Mouse (Mus musculus) hematopoietic stem cell, adult 5-6 weeks (primary cell): ENCODE results near the gene Mvb12b. TPM values are rescaled to one million over a fixed set of nuclear protein-coding genes. Genes with fewer than 3 reads are reported as not detected.
A peak's percentile ranks its signal among the peaks of the same experiment; 100 is the strongest.

Experiments used
- ATAC-seq, 2 experiments: fragments of 125-278 bp in 1 of 2; replicated peaks in 1 of 2; 2 replicates each; pipeline ENCODE4 v1.8.0; 2016 to 2017; ENCODE audit warnings: inconsistent platforms in 2 of 2, mild to moderate bottlenecking in 2 of 2, moderate number of reproducible peaks in 2 of 2, low read depth in 1 of 2, moderate TSS enrichment in 1 of 2; ENCODE audit not compliant: low FRiP score in 2 of 2, poor library complexity in 2 of 2, severe bottlenecking in 2 of 2, insufficient read depth in 1 of 2, low TSS enrichment in 1 of 2
- total RNA-seq: library from RNA; stranded (forward); fragments of 172-1452, 232-1000 nt; gene quantifications from 2 replicates; pipeline ENCODE4 v1.2.3, GENCODE M21; 2017

Gene Mvb12b
- total RNA-seq, 1 experiment from 2014 or later, result 19.3 TPM

DNA sequence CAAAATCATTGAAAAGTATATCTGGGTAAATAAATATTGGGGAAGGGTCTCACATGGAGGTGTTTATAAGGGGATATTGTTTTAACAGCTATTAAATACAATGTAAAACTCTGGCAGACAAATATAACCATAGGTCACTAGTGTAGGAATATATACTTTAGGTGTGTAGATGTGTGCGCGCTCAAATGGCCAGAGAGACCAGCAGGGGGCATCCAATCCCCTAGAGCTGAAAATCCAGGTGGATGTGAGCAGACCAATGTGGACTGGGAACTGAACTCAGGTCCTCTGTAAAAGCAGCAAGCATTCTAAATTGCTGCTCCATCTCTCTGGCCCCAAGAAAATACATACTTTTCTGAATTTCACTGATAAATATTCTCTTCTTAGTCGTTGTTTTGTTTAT lies 5.4 kb upstream of the Mvb12b start:
- ATAC-seq, result no peak

DNA sequence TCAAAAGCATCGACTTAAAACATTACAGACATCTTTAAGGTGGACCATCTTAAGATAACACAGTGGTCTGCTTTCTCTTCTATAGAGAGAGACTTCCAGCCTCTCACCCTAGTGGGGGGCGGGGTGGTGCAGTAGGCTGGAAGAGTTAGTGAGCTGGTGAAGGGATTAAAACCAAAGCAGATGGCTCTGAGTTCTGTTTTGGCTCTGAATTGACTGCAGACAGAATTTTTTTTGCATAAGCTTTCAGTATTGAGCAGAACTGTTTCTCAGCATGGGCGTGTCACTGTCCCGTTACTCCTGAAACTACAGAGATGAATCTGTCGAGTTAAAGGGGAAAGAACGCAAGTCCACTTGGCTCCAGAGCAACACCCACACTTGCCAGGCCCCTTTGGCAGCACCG lies 4.6 kb upstream of the Mvb12b start:
- no peak for ATAC-seq

DNA sequence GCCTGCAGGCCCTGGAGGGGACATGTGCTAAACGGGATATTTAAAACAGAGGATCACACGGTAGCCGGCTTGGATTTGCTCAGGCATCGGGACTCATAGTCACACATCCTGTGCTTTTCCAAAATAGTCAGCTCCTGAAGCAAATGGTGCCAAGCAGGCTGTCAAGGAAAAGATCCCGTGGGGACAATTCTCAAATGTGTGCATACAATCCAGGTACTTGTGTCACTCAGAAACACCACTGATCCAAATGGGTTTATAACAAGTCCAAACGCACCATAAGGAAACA lies 297 bp upstream of the Mvb12b start:
- ATAC-seq, result no peak

DNA sequence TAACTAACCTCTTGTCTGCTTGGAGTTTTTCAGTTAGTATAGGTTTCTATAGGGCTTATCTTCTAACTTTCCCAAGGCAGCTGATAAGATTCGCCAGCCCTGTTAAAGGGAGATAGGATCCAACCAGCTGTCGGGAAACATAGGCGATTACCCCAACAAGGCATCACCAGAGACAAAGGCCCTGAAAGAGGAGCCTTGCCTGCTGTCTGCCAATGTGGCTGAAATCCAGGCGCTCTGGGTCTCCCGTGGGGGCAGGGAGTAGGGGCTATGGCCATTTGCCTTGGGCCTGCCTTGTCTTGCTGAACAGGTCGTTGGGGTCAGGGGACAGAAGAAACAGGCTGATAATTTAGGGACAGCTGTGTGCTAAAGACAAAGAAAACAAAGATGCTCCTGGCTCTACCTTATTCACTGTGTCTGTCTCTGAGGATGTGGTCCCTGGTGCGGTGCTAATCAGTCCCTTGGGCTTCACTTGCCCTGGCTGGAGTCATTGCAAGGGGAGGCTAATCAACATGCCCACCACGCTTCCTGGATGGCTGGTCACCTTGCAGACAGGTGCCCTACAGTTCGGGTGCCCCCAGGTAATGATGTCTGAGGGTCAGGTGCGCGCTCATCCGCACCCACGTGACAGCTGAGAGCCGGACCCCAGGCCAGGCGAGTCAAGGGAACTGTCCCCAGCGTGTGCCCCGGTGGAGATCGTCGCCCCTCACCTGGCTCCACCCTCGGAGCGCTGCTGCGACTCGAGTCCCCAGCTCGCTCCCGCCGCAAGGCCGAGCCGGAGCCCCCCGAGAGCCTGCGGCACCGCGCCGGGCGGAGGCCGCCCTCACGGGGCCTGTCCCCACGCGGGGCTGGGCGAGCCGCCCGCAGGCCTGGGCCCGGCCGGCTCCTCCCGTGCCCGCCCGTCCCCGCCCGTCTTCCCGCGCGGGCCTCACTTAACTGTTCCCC lies 1.1 kb downstream of the Mvb12b start:
- ATAC-seq, result 0 out of 4 replicates have a peak, but pooled peaks of 1 of the 2 experiments have one; percentile 5

GRCm38 (mm10) chr2:33885264-33885651 lies 2.5 kb downstream of the Mvb12b start:
- no peak for ATAC-seq

DNA sequence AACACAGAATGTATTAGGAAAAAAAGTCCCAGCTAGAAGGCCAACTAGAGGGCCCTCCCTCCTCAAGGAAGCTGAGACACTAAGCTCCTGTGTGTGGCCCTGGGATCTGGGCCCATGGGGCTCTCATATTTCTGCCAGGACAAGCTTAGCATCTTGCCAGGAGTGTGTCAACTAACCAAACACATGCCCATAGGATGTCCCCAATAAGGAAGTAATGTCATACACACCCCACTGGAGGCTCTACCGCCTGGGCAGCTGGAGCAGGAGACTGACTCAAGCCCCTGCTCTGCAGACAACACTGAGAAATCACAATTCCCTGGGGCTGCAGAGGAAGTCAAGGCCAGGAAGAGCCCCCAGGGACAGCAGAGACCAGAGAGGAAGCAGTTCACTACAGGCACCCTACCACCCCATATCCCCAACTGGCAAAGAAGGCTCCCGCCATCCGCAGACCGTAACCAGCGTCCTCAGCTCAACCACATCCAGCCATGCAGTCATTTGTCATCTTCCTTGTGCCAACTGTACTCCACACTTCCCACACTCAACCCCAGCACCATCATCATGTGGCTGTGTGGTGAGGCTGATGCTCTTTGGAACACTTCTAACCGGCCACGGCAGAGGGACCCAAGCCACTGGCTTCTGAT lies 3.0 kb downstream of the Mvb12b start:
- ATAC-seq, result peak; percentile 82 to 86

DNA sequence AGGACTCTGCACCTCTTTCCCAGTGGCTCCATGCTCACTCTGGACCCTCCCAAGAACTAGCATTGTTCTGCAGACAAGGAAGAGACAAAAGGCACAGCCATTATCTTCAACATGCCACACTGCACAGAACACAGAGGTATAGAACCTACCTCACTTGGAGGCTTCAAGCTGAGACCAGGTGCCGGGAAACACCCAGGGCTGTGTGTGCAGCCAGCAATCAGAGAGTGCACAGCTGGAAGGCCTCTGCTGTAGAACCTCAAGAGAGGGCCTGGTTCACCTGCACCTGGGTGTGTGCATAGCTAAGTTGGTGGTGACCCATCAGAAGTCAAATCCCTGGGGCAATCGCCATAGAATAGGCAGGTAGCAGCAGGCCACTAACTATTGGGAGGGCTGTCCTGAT lies 8.5 kb downstream of the Mvb12b start:
- ATAC-seq, result no peak

- ATAC-seq, result no peak
These were observed 9.3 kb downstream of the Mvb12b start for GRCm38 (mm10) chr2:33878437-33878836.

- no peak for ATAC-seq
These were observed 9.9 kb downstream of the Mvb12b start for GRCm38 (mm10) chr2:33877663-33878360.

GRCm38 (mm10) chr2:33876529-33877290 lies 11.0 kb downstream of the Mvb12b start:
- no peak for ATAC-seq

GRCm38 (mm10) chr2:33875594-33875993 lies 12.2 kb downstream of the Mvb12b start:
- ATAC-seq, result no peak

DNA sequence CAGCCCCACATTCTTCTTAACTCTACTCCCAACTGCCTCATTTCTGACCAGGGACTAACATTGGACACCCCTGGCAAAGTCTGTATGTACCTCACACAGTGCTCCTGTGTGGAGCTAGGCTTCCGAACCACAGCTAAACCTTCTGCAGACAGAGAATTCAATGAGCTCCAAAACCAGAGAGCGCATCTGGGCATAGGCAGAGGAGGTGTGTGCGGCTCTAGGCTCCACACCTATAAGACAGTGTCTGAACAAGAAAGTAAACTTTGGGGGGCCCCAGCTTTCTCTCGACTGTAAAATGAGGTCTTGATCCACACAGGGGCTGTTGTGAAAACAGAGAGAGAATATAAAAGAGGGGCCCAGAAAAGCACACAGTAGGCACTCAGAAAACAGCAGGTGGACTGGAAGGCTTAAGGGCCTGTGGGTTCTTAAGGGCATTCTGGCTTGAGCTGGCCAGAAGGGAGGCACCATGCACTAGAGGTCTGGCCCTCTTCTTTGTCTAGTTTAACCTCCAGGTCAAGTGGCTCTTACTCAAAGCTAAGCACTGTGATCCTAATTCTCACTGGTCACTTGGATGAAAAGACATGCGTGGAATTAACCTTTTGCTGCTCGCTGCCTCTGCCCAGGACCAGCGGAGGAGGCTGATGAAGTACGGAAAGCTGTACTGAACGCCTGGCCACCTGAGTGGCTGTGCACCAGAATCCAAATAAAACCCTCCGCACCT lies 12.7 kb downstream of the Mvb12b start:
- no peak for ATAC-seq

DNA sequence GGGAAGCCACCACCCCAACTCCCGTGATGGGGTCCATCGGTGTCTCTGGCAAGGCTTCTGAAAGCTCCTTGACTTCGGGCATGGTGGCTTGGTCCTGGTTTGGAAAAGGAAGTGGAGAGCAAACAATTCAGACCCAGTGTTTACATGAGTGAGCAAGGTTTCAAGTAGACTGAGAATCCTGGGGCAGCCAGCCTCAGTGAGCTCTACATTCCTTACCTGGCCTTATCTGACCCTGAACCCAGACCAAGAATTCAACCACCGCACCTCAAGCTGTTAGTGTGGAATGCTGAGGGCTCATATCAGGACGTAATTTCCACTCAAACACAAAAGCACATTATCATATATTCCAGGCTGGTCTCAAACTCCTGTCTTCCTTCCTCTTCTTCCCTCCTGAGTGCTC lies 13.4 kb downstream of the Mvb12b start:
- ATAC-seq, result no peak

DNA sequence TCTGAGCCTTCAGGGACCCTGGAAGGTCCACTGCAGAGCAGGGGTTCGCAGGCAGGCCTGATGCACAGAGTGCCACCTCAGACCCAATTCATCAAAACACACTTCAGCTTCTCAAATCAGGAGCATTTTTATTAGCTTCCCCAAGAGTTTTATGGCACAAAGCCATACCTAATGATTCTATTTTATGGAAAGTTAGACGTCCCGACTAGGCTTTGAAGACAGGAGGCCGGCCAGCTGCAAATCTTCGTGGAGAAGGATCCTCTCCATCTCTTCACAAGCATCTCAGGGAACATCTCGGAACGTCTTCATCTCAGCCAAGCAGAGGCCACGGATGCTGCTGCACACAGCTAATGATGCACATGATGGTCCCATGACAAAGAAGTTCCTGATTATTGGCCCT lies 14.2 kb downstream of the Mvb12b start:
- ATAC-seq, result no peak

DNA sequence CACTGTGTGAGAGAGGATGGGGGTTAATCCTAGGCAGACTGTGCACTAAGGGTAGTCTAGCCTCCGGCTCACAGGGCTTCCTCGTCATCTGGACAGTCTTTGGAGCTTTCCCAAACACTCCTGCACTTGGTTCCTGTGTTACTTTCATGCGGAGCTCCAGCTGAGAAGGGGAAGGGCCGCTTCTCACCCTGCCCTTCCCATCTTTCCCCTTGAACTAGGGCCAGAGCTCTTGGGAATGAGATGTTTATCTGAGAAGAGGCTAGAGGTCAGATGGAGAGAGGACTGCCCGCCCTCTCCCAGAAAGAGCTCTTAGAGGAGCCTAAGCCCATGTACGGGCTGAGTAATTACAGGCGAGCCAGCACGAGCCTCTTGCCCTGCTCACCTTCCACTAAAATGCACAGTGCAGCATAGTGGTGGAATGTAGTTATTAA lies 14.9 kb downstream of the Mvb12b start:
- ATAC-seq, result no peak

DNA sequence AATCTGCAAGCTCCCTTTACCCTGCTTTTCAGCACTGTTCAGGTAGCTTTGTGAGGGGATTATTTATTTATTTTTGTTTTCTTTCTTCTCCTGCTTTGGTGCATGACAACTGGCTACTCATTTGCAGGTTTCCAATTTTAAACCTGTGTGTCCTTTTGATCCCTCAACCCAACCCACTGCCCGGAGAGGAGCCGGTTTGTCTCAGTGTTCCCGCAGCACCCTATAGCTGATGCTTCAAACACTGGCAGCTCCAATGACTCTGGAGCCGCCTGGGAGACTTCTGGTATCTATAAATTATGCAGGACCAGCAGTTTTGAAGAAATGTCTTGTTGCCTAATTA lies 16.6 kb downstream of the Mvb12b start:
- no peak for ATAC-seq
